Mouse (Mus musculus) kidney, embryonic 15.5 days (tissue): Measurements from ENCODE around the gene Stk10. TPM values are rescaled to one million over a fixed set of nuclear protein-coding genes. Genes with fewer than 3 reads are reported as not detected.

ENCODE experiments used
- ATAC-seq: fragments of 200-750 bp; cut with Nextera tagmentation; replicated peaks from 2 replicates; pipeline ENCODE4 v1.8.0; 2017; ENCODE audit warnings: moderate TSS enrichment; ENCODE audit not compliant: low FRiP score
- H3K27ac ChIP-seq: fragments of 300-500 bp; sonication (generic); 2 replicates; pipeline ENCODE4 v1.5.1; 2015; ENCODE audit warnings: mild to moderate bottlenecking, inconsistent platforms
- H3K27me3 ChIP-seq: fragments of 300-500 bp; sonication (generic); 2 replicates; pipeline ENCODE4 v1.6.1; 2015; ENCODE audit warnings: inconsistent platforms
- H3K36me3 ChIP-seq: fragments of 300-500 bp; sonication (generic); 2 replicates; pipeline ENCODE4 v1.6.1; 2015; ENCODE audit warnings: inconsistent platforms
- H3K4me1 ChIP-seq: fragments of 300-500 bp; sonication (generic); 2 replicates; pipeline ENCODE4 v1.6.1; 2015; ENCODE audit warnings: inconsistent platforms
- H3K4me2 ChIP-seq: fragments of 300-500 bp; sonication (generic); 2 replicates; pipeline ENCODE4 v1.6.1; 2015; ENCODE audit warnings: moderate library complexity, mild to moderate bottlenecking, inconsistent platforms
- H3K4me3 ChIP-seq: fragments of 300-500 bp; sonication (generic); replicated peaks from 2 replicates; pipeline ENCODE4 v1.5.1; 2015; ENCODE audit warnings: mild to moderate bottlenecking, inconsistent platforms
- H3K9ac ChIP-seq: fragments of 300-500 bp; sonication (generic); 2 replicates; pipeline ENCODE4 v1.6.1; 2015; ENCODE audit warnings: mild to moderate bottlenecking, inconsistent platforms
- H3K9me3 ChIP-seq: fragments of 300-500 bp; sonication (generic); replicated peaks from 2 replicates; pipeline ENCODE4 v1.6.1; 2016; ENCODE audit warnings: inconsistent platforms
- WGBS: fragments of 180-500 bp; shearing (Covaris S2); methylation state at CpG from one replicate; pipeline ENCODE4 v1.1.7; 2015; ENCODE audit warnings: mixed read lengths; 5-methylcytosine and 5-hydroxymethylcytosine counted together
- polyA plus RNA-seq: library from polyadenylated mRNA; unstranded; fragments of >200 nt; fragmentation: Nextera tagmentation; extraction: Ambion mirVana; gene quantifications from 2 replicates; pipeline ENCODE4 v1.2.1, GENCODE M21; 2015

Stk10 gene
- polyA plus RNA-seq, 1 experiment from 2014 or later: 5.4 TPM

GRCm38 (mm10) chr11:32554141-32555091 lies 21.3 kb downstream of the Stk10 start:
- Histone ChIP-seq H3K4me3 (no peak overlapping the region), H3K9me3 (no peaks in the 10 kb centered on the region), H3K27ac (no peak overlapping the region), H3K4me2 (no peak overlapping the region), H3K36me3 (no peaks in the 10 kb centered on the region), H3K27me3 (no peaks in the 10 kb centered on the region), H3K9ac (no peak overlapping the region), H3K4me1 (peaks cover 47% of the 10 kb centered on the region)
- no peak for ATAC-seq
- 78% methylated on average over 14 of the region's 14 CpGs for WGBS

GRCm38 (mm10) chr11:32555103-32555689 lies 22.1 kb downstream of the Stk10 start:
- Histone ChIP-seq H3K4me2 (no peak overlapping the region), H3K36me3 (no peaks in the 10 kb centered on the region), H3K4me3 (no peak overlapping the region), H3K27ac (no peak overlapping the region), H3K9me3 (no peaks in the 10 kb centered on the region), H3K4me1 (peaks cover 44% of the 10 kb centered on the region), H3K27me3 (no peaks in the 10 kb centered on the region), H3K9ac (no peak overlapping the region)
- ATAC-seq: no peak
- 86% methylated on average over 12 of the region's 12 CpGs for WGBS

GRCm38 (mm10) chr11:32556333-32556990 lies 23.4 kb downstream of the Stk10 start:
- Histone ChIP-seq H3K27ac (no peak overlapping the region), H3K9ac (no peak overlapping the region), H3K9me3 (no peaks in the 10 kb centered on the region), H3K36me3 (no peaks in the 10 kb centered on the region), H3K4me1 (peaks cover 33% of the 10 kb centered on the region), H3K4me3 (no peak overlapping the region), H3K27me3 (no peaks in the 10 kb centered on the region), H3K4me2 (no peak overlapping the region)
- no peak for ATAC-seq
- WGBS: 65% methylated on average over 10 of the region's 10 CpGs

DNA sequence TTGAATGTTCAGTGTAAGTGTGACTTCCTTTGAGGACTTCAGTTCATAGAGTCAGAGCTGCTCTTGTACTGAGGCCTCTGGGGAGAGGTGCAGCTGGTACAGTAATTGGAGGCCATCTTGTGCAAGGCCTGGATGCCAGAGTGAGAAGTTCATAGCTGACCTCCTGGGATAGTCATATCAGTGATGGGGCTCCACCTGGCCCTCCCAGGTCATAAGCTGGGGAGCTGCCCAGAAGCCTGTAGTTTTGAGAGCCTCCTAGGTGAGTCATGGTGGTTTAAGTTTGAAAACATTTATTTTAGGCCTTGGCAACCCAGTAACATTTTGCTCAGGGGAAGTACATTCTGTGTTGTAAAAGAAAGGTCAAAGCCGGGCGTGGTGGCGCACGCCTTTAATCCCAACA lies 24.9 kb downstream of the Stk10 start:
- Histone ChIP-seq H3K9ac (no peak overlapping the region), H3K36me3 (no peaks in the 10 kb centered on the region), H3K27ac (no peak overlapping the region), H3K27me3 (no peaks in the 10 kb centered on the region), H3K4me1 (peaks cover 32% of the 10 kb centered on the region), H3K4me3 (no peak overlapping the region), H3K9me3 (no peaks in the 10 kb centered on the region), H3K4me2 (no peak overlapping the region)
- no peak for ATAC-seq
- 98% methylated on average over 4 of the region's 4 CpGs for WGBS

DNA sequence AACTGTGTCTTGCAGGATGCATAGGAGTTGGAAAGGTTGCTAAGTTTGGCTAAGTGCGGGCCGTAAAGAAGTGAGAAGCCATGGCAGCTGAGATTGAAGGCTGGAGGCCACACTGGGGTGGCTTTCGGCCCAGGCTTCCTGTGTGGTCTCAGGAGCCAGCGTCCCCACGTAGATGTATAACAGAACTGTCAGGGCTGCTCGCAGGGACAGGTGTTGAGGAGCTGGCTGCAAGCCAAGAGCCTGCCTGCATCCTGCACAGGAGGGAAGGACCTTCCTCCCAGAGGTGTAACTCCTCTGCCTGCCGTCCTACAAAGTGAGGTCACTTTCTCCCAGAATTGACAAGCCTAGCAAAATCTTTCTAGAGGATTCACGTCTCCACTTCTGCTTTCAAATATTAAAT lies 25.6 kb downstream of the Stk10 start:
- Histone ChIP-seq H3K36me3 (no peaks in the 10 kb centered on the region), H3K9me3 (no peaks in the 10 kb centered on the region), H3K27me3 (no peaks in the 10 kb centered on the region), H3K9ac (no peak overlapping the region), H3K4me2 (no peak overlapping the region), H3K27ac (no peak overlapping the region), H3K4me1 (peaks cover 32% of the 10 kb centered on the region), H3K4me3 (no peak overlapping the region)
- no peak for ATAC-seq
- WGBS: 28% methylated on average over 8 of the region's 8 CpGs

DNA sequence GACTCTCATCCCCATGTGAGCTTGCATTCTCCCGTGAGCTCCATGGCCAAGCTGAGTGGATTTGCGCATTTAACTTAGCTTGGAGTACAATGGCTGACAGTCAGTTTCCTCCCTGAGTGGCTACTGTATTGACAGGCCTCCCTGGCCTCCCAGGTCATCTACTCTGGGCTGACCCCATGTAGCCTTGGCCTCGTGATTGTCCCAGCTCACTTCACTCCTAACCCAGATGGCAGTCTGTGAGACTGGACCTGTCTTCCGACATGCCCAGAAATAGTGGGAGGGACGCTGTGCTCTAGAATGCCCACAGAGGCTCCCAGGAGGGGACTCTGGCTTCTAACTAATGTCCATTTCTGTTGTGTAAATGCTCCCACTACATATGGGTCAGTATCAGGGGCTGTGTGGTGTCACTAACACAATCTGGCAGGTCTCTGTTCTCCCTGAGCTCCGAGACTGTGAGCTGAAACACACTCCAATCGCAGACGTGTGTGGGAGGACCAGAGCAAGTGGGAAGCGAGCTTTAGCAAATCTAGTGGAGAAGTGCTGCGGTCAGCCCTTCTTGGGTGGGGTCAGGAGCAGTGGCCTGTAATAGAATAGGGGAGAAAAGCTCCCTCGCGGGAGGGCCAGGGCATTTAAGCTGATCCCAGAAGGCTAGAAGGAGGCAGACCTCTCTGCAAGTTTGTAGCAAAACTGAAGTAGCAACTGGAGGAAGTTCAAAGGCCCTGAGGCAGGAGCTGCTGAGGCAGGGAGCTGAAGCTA lies 27.1 kb downstream of the Stk10 start:
- Histone ChIP-seq H3K36me3 (no peaks in the 10 kb centered on the region), H3K4me2 (no peak overlapping the region), H3K27ac (no peak overlapping the region), H3K9me3 (no peaks in the 10 kb centered on the region), H3K27me3 (no peaks in the 10 kb centered on the region), H3K4me3 (no peak overlapping the region), H3K9ac (no peak overlapping the region), H3K4me1 (peaks cover 42% of the 10 kb centered on the region)
- WGBS: 64% methylated on average over 12 of the region's 12 CpGs
- no peak for ATAC-seq

DNA sequence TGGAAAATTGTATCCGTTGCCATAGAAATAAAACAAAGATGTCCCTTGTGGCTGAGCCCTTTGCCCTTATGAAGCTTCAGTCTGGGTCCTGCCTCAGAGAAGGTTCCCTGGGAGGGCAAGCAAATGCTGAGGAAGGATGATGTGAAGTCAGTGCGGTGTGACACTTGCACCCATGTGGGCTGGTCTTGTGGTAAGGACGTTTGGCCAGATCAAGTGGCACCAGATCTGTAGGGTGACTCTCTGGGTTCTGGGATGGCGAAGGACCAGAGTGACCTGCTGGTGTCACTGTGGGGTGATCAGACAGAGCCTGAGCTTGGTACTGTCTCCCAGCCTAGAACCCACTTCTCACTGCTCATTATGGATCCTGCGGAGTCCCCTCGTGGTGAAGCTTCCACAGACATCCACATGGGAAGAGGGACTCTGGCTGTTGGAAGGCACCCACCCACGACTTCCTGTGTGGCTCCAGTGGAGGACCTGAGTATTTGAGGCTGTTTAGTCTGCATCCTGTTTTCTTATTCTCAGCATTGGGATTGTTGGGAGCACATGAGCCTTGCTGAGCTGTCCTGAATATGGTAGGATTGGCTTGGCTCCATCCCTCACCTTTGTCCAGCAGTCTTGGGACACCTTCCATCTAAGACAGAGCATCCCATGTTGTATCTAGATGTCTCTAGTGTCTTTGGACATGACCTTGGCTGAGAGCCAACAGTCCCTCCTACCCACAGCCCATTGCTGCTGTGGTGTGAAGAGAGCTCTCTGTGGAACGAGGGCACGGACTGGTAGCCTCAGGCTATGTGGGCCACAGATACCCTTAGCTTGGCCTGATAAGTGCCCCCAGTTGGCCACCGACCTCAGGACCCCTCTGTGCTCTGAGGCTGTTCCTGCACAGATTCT lies 28.6 kb downstream of the Stk10 start:
- WGBS: 76% methylated on average over 10 of the region's 10 CpGs
- Histone ChIP-seq H3K36me3 (no peaks in the 10 kb centered on the region), H3K4me1 (peaks cover 43% of the 10 kb centered on the region), H3K27me3 (no peaks in the 10 kb centered on the region), H3K4me3 (no peak overlapping the region), H3K9me3 (no peaks in the 10 kb centered on the region), H3K4me2 (no peak overlapping the region), H3K27ac (no peak overlapping the region), H3K9ac (no peak overlapping the region)
- no peak for ATAC-seq

DNA sequence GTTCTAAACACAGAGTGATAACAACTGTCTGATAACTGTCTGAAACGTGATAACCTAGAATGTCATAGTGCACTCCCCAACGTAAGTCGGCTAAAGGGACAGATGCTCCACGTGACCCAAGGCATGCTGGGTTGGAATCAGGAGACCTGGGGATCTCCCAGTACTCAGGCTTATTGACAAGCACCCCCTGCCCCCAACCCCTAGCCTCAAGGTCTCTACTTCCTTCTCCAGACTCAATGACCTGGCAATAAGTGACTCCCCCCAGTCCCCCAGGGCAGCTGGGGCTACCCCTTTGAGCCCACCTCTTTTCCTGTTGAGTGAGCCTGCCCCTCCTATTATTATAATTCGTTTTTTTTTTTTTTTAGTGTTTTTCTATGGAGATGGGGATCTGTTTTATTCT lies 29.6 kb downstream of the Stk10 start:
- H3K27ac ChIP-seq: no peak overlapping the region
- ATAC-seq: no peak
- no peaks in the 10 kb centered on the region for H3K9me3 ChIP-seq
- H3K36me3 ChIP-seq: no peaks in the 10 kb centered on the region
- H3K4me1 ChIP-seq: peaks cover 46% of the 10 kb centered on the region
- H3K9ac ChIP-seq: no peak overlapping the region
- no peak overlapping the region for H3K4me3 ChIP-seq
- H3K27me3 ChIP-seq: no peaks in the 10 kb centered on the region
- WGBS: 72% methylated on average over 5 of the region's 5 CpGs
- H3K4me2 ChIP-seq: no peak overlapping the region

GRCm38 (mm10) chr11:32563660-32564059 lies 30.6 kb downstream of the Stk10 start:
- no peaks in the 10 kb centered on the region for H3K9me3 ChIP-seq
- H3K9ac ChIP-seq: no peak overlapping the region
- H3K4me2 ChIP-seq: no peak overlapping the region
- peaks cover 50% of the 10 kb centered on the region for H3K4me1 ChIP-seq
- no peak overlapping the region for H3K4me3 ChIP-seq
- 40% methylated on average over 3 of the region's 3 CpGs for WGBS
- no peaks in the 10 kb centered on the region for H3K27me3 ChIP-seq
- H3K27ac ChIP-seq: no peak overlapping the region
- ATAC-seq: no peak
- H3K36me3 ChIP-seq: no peaks in the 10 kb centered on the region

DNA sequence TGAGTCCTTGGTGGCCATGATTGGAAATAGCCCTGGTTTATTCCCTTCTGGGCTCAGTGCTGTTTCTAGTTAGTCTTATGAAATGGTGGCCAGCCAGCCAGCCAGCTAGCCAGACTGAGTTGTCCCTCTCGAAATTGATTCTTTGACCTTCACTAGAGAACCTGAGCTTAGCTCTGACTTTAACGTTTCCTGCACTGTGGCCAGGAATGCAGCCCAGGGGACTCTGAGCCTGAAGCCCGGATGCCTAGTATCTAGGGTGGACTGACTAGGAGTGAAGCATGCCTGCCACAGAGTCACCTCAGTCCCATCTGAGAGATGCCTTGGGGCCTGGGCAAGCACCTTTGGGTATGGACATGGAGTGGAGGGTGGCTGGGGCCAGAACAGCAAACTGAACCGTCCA lies 31.5 kb downstream of the Stk10 start:
- no peak overlapping the region for H3K4me2 ChIP-seq
- no peak overlapping the region for H3K4me3 ChIP-seq
- H3K27ac ChIP-seq: peak overlapping the region; percentile 19
- peaks cover 47% of the 10 kb centered on the region for H3K4me1 ChIP-seq
- H3K27me3 ChIP-seq: no peaks in the 10 kb centered on the region
- no peak for ATAC-seq
- no peak overlapping the region for H3K9ac ChIP-seq
- no peaks in the 10 kb centered on the region for H3K36me3 ChIP-seq
- H3K9me3 ChIP-seq: no peaks in the 10 kb centered on the region
- WGBS: 39% methylated on average over 4 of the region's 4 CpGs

- Histone ChIP-seq H3K4me3 (no peak overlapping the region), H3K4me2 (no peak overlapping the region), H3K27ac (peak overlapping the region; percentile 19; the same call in 1 of the 2 replicates), H3K4me1 (peaks cover 47% of the 10 kb centered on the region), H3K27me3 (no peaks in the 10 kb centered on the region), H3K36me3 (no peaks in the 10 kb centered on the region), H3K9me3 (no peaks in the 10 kb centered on the region), H3K9ac (no peak overlapping the region)
- peak; percentile 27; the same call in 1 of the 2 replicates for ATAC-seq
- WGBS: 47% methylated on average over 8 of the region's 8 CpGs
Observed at GRCm38 (mm10) chr11:32565088-32565487, 32.0 kb downstream of the Stk10 start.
